Comparison of ENCODE assay signal across 9 mouse cellular contexts in the genomic region with DNA sequence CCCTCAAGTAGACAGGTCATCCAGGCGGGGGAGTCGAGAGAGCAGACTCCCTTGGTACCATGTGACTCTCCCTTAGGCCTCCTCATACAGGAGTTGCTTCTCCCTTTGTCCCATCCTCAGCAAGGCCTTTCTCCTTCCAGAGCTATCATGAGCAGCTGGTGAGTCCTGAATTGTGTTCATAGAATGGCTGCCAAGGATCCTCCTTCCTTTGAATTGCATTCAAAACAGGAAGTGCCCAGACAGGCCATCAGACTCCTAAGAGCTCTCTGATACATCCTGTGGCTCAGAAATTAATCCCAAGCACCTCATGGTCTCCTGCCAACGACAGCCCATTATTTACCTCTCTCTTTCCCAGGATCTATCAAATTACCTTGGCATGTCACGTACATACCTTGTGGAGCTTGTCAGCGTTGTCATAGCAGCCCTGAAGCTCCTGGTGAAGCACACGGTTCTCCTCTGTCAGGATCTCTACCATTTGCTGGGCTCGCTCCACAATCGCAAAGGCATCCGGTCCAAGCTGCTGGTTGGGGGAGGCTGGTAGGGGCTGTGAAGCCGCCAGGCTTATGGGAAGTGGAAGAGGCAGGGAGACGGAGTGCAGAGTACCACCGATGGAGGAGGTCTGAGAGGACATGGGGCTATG.
DNase-seq lines count a peak whose midpoint lies in the region; ATAC-seq lines count a peak whose summit lies in the region.
"Had no signal": no experiment of that assay in that cellular context is flagged by ENCODE, and none has a peak within 500 bp of the region (broad histone marks: within the 10 kb centered on the region; RNA-seq: fewer than 3 reads in every experiment).

No protein-coding gene starts in this region.

- no peaks in the 10 kb centered on the region for H3K27me3 ChIP-seq in heart, embryonic 11.5 days (ENCODE audit: control insufficient read depth, insufficient read depth, low read length)
- no peaks in the 10 kb centered on the region for H3K27me3 ChIP-seq in midbrain, embryonic 11.5 days (ENCODE audit: control insufficient read depth, insufficient read depth, low read length)
- H3K27me3 ChIP-seq: midbrain, embryonic 12.5 days had no signal

- no peak for ATAC-seq in heart, embryonic 11.5 days (replicated peaks; ENCODE audit: insufficient number of reproducible peaks, low FRiP score, low TSS enrichment)
- ATAC-seq in midbrain, embryonic 11.5 days (ENCODE audit: low FRiP score) = no peak

- peak overlapping the region; percentile 29; the same call in 1 of the 2 replicates for H3K27ac ChIP-seq in heart, embryonic 11.5 days (ENCODE audit: low read depth, low read length)
- no peak overlapping the region for H3K27ac ChIP-seq in midbrain, embryonic 11.5 days (ENCODE audit: low read depth, low read length)
- H3K27ac ChIP-seq: midbrain, embryonic 12.5 days had no signal

- H3K4me3 ChIP-seq in heart, embryonic 11.5 days (ENCODE audit: low read depth, low read length) = no peak overlapping the region
- H3K4me3 ChIP-seq in midbrain, embryonic 11.5 days (ENCODE audit: low read depth, low read length) = no peak overlapping the region
- H3K4me3 ChIP-seq: midbrain, embryonic 12.5 days had no signal

- WGBS in heart, embryonic 11.5 days (ENCODE audit: insufficient replicate concordance) = 65% methylated on average over 12 of the region's 12 CpGs
- 85% methylated on average over 12 of the region's 12 CpGs for WGBS in midbrain, embryonic 11.5 days

- H3K9me3 ChIP-seq in heart, embryonic 11.5 days (replicated peaks; ENCODE audit: control insufficient read depth, low read length) = no peaks in the 10 kb centered on the region
- H3K9me3 ChIP-seq in midbrain, embryonic 11.5 days (ENCODE audit: control insufficient read depth, low read length) = no peaks in the 10 kb centered on the region
- H3K9me3 ChIP-seq: midbrain, embryonic 12.5 days had no signal

- H3K9ac ChIP-seq in heart, embryonic 11.5 days (ENCODE audit: low read depth, low read length) = no peak overlapping the region
- no peak overlapping the region for H3K9ac ChIP-seq in midbrain, embryonic 11.5 days (ENCODE audit: low read length)
- H3K9ac ChIP-seq: midbrain, embryonic 12.5 days had no signal

- H3K4me2 ChIP-seq in heart, embryonic 11.5 days = no peak overlapping the region
- no peak overlapping the region for H3K4me2 ChIP-seq in midbrain, embryonic 11.5 days
- H3K4me2 ChIP-seq: midbrain, embryonic 12.5 days had no signal

- DNase-seq in heart, postnatal 4 days = no peak
- peak; percentile 30 for DNase-seq in cerebellum, adult 9-10 months
- DNase-seq in kidney, adult 11 months = peak; percentile 22
- peak; percentile 17 for DNase-seq in midbrain, embryonic 11.5 days (ENCODE audit: low spot score, missing footprints)
- no peak for DNase-seq in right cerebral cortex, postnatal 4 days
- DNase-seq in ovary, postnatal 14 days (ENCODE audit: low spot score) = no peak
- no peak for DNase-seq in testis, postnatal 14 days (ENCODE audit: low spot score)

- peaks cover 15% of the 10 kb centered on the region for H3K36me3 ChIP-seq in heart, embryonic 11.5 days (ENCODE audit: control insufficient read depth, insufficient read depth, low read length)
- no peaks in the 10 kb centered on the region for H3K36me3 ChIP-seq in midbrain, embryonic 11.5 days (ENCODE audit: control insufficient read depth, insufficient read depth, low read length)

- H3K4me1 ChIP-seq in heart, embryonic 11.5 days (ENCODE audit: control insufficient read depth, insufficient read depth, low read length) = peaks cover 22% of the 10 kb centered on the region
- no peaks in the 10 kb centered on the region for H3K4me1 ChIP-seq in midbrain, embryonic 11.5 days (ENCODE audit: control insufficient read depth, insufficient read depth, low read length)
- H3K4me1 ChIP-seq: midbrain, embryonic 12.5 days had no signal

Comparison
In these comparisons a context has a peak if more than half of its experiments do, and no peak if none do; other contexts are left out.
1. DNase-seq: peak in cerebellum, adult 9-10 months (single experiment), kidney, adult 11 months (single experiment) and midbrain, embryonic 11.5 days (single experiment); none in heart, postnatal 4 days (single experiment), right cerebral cortex, postnatal 4 days (single experiment), ovary, postnatal 14 days (single experiment) and testis, postnatal 14 days (single experiment).